Mouse (Mus musculus) cerebellum, adult 2 months (tissue): ENCODE measurements at regions not wholly inside any gene's neighbourhood (a gene's known extent, or its start where the extent isn't known, plus 50 kb on each side); places are given as distances from the start of the nearest gene placed in this dataset.

ENCODE experiments used
- CTCF ChIP-seq: fragments of 200-500 bp; IDR thresholded peaks from 2 replicates; pipeline ENCODE4 v1.5.1; 2011; ENCODE audit warnings: low read depth, mild to moderate bottlenecking, control low read depth, low read length, moderate library complexity, borderline replicate concordance; ENCODE audit not compliant: insufficient read depth
- POLR2A ChIP-seq: fragments of 200-500 bp; IDR thresholded peaks from 2 replicates; pipeline ENCODE4 v1.6.1; 2011; ENCODE audit warnings: low read length, control low read depth, borderline replicate concordance; ENCODE audit not compliant: insufficient read depth

DNA sequence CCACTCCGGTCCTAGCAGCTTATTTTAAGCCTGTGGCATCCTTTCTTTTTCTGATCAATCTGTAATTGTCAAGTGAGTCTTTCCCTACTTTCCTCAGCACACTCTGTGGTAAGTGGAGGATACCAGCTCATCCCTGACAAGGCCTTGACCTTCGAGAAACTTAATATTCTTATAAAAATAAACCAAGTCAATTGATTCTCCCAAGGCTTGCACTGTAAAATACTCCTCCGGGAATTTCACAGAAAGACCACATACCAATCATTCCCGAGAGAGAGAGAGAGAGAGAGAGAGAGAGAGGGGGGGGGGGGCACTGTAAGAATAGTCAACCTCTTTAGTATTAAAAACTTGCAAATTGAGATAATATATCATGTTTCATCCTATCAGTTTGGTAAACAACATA lies 173.1 kb upstream of the Tank start:
- TF ChIP-seq CTCF (no peak), POLR2A (no peak)
